Mouse (Mus musculus) frontal cortex, postnatal 14 days (tissue): ENCODE results near the gene Fam196b.

ENCODE experiments used
- DNase-seq, 2 experiments: peaks; one replicate each; pipeline ENCODE4 v3.0.0; 2022; ENCODE audit warnings: low spot score in 2 of 2

The Fam196b gene

GRCm38 (mm10) chr11:34332344-34333031 lies 17.9 kb downstream of the Fam196b start:
- no peak for DNase-seq

GRCm38 (mm10) chr11:34337907-34338306 lies 23.3 kb downstream of the Fam196b start:
- no peak for DNase-seq

GRCm38 (mm10) chr11:34339693-34340092 lies 25.1 kb downstream of the Fam196b start:
- no peak for DNase-seq

- DNase-seq: no peak
These were observed 29.2 kb downstream of the Fam196b start for GRCm38 (mm10) chr11:34343742-34344307.

- no peak for DNase-seq
These were observed 29.7 kb downstream of the Fam196b start for GRCm38 (mm10) chr11:34344310-34344709.

GRCm38 (mm10) chr11:34348287-34348918 lies 33.8 kb downstream of the Fam196b start:
- DNase-seq: peak; percentile 48 to 58

- DNase-seq: no peak
These were observed 34.9 kb downstream of the Fam196b start for GRCm38 (mm10) chr11:34349453-34350056.

- no peak for DNase-seq
These were observed 40.8 kb downstream of the Fam196b start for GRCm38 (mm10) chr11:34355406-34355805.

- no peak for DNase-seq
These were observed 41.5 kb downstream of the Fam196b start for GRCm38 (mm10) chr11:34356109-34356508.

- DNase-seq: no peak
These were observed 57.6 kb downstream of the Fam196b start for GRCm38 (mm10) chr11:34372224-34372623.

- DNase-seq: no peak
These were observed 60.9 kb downstream of the Fam196b start for GRCm38 (mm10) chr11:34375557-34375956.

- no peak for DNase-seq
These were observed 63.0 kb downstream of the Fam196b start for GRCm38 (mm10) chr11:34377649-34378048.

- no peak for DNase-seq
These were observed 68.9 kb downstream of the Fam196b start for GRCm38 (mm10) chr11:34383501-34383900.

GRCm38 (mm10) chr11:34384178-34384577 lies 69.6 kb downstream of the Fam196b start:
- no peak for DNase-seq

GRCm38 (mm10) chr11:34385001-34385688 lies 70.5 kb downstream of the Fam196b start:
- DNase-seq: no peak

- DNase-seq: no peak
These were observed 74.9 kb downstream of the Fam196b start for GRCm38 (mm10) chr11:34389261-34390116.

- no peak for DNase-seq
These were observed 77.5 kb downstream of the Fam196b start for GRCm38 (mm10) chr11:34392105-34392504.

- DNase-seq: no peak
These were observed 81.2 kb downstream of the Fam196b start for GRCm38 (mm10) chr11:34395802-34396201.

- DNase-seq: no peak
These were observed 83.0 kb downstream of the Fam196b start for GRCm38 (mm10) chr11:34397661-34398060.

GRCm38 (mm10) chr11:34398555-34398954 lies 83.9 kb downstream of the Fam196b start:
- no peak for DNase-seq

- DNase-seq: no peak
These were observed 86.7 kb downstream of the Fam196b start for GRCm38 (mm10) chr11:34401343-34401742.
